ENCODE assay signal across 8 mouse cellular contexts in genomic region chr17:24695326-24696010, GRCm38 (mm10). TPM values are rescaled to one million over a fixed set of nuclear protein-coding genes. Genes with fewer than 3 reads are reported as not detected.
DNase-seq lines count a peak whose midpoint lies in the region; ATAC-seq and TF ChIP-seq lines count a peak whose summit lies in the region.

No protein-coding gene starts in this region.

- peaks cover 39% of the 10 kb centered on the region for H3K4me1 ChIP-seq in embryonic facial prominence, embryonic 10.5 days
- H3K4me1 ChIP-seq in intestine, embryonic 16.5 days (ENCODE audit: control insufficient read depth, insufficient read depth, low read length), result peaks cover 23% of the 10 kb centered on the region
- peaks cover 21% of the 10 kb centered on the region for H3K4me1 ChIP-seq in midbrain, embryonic 14.5 days (ENCODE audit: control insufficient read depth, insufficient read depth, low read length)

- no peak for DNase-seq in left cerebral cortex, adult 2 months (ENCODE audit: extremely low spot score in 1 of 2, low spot score in 2 of 2)
- no peak for DNase-seq in left cerebral cortex, postnatal 36 days (ENCODE audit: low spot score in 2 of 2)
- no peak for DNase-seq in embryonic facial prominence, embryonic 10.5 days (ENCODE audit: low spot score)
- DNase-seq in midbrain, embryonic 14.5 days, result no peak
- no peak for DNase-seq in right cerebral cortex, postnatal 25 days
- DNase-seq in MN1 (ENCODE audit: low spot score), result no peak
- DNase-seq in spleen, adult 12 weeks (ENCODE audit: low spot score), result no peak

- no peaks in the 10 kb centered on the region for H3K9me3 ChIP-seq in embryonic facial prominence, embryonic 10.5 days
- no peaks in the 10 kb centered on the region for H3K9me3 ChIP-seq in intestine, embryonic 16.5 days (ENCODE audit: control insufficient read depth, low read length)
- no peaks in the 10 kb centered on the region for H3K9me3 ChIP-seq in midbrain, embryonic 14.5 days (ENCODE audit: control insufficient read depth, low read length)

- peaks cover 36% of the 10 kb centered on the region for H3K36me3 ChIP-seq in embryonic facial prominence, embryonic 10.5 days (replicated peaks)
- H3K36me3 ChIP-seq in intestine, embryonic 16.5 days (ENCODE audit: control insufficient read depth, insufficient read depth, low read length), result peaks cover 8% of the 10 kb centered on the region; the same call in 1 of the 2 replicates
- H3K36me3 ChIP-seq in midbrain, embryonic 14.5 days (ENCODE audit: control insufficient read depth, insufficient read depth, low read length), result peaks cover 29% of the 10 kb centered on the region

- peak overlapping the region; percentile 90 for H3K9ac ChIP-seq in intestine, embryonic 16.5 days (ENCODE audit: low read depth, low read length)
- H3K9ac ChIP-seq in midbrain, embryonic 14.5 days (replicated peaks; ENCODE audit: low read length), result peak overlapping the region; percentile 76

- WGBS in embryonic facial prominence, embryonic 10.5 days, result 7% methylated on average over 51 of the region's 51 CpGs
- WGBS in intestine, embryonic 16.5 days, result 5% methylated on average over 49 of the region's 51 CpGs
- whole genome bisulfite sequencing in midbrain, embryonic 14.5 days, result 7% methylated on average over 51 of the region's 51 CpGs

- intact Hi-C loops in left cerebral cortex, adult 2 months (cut with DNase I), result no loop called here
- intact Hi-C loops in left cerebral cortex, postnatal 36 days (cut with DNase I), result no loop called here

- no peak for TF ChIP-seq CTCF in left cerebral cortex, adult 2 months (IDR thresholded peaks at IDR 0.05)

- peaks cover 16% of the 10 kb centered on the region for H3K27me3 ChIP-seq in embryonic facial prominence, embryonic 10.5 days (replicated peaks; ENCODE audit: low read depth, poor library complexity, severe bottlenecking)
- peaks cover 2% of the 10 kb centered on the region for H3K27me3 ChIP-seq in intestine, embryonic 16.5 days (replicated peaks; ENCODE audit: control insufficient read depth, insufficient read depth, low read length)
- H3K27me3 ChIP-seq in midbrain, embryonic 14.5 days (ENCODE audit: control insufficient read depth, insufficient read depth, low read length), result peaks cover 4% of the 10 kb centered on the region; the same call in 1 of the 2 replicates

- peak overlapping the region; percentile 55 for H3K4me3 ChIP-seq in left cerebral cortex, adult 2 months
- peak overlapping the region; percentile 91 for H3K4me3 ChIP-seq in embryonic facial prominence, embryonic 10.5 days
- peak overlapping the region; percentile 84 for H3K4me3 ChIP-seq in intestine, embryonic 16.5 days (ENCODE audit: low read length)
- peak overlapping the region; percentile 73 for H3K4me3 ChIP-seq in midbrain, embryonic 14.5 days (replicated peaks; ENCODE audit: low read depth, low read length)

- H3K27ac ChIP-seq in left cerebral cortex, adult 2 months, result peak overlapping the region; percentile 83
- H3K27ac ChIP-seq in embryonic facial prominence, embryonic 10.5 days (replicated peaks), result peak overlapping the region; percentile 93
- peak overlapping the region; percentile 90 for H3K27ac ChIP-seq in intestine, embryonic 16.5 days (ENCODE audit: low read length)
- H3K27ac ChIP-seq in midbrain, embryonic 14.5 days (replicated peaks; ENCODE audit: low read depth, low read length), result peak overlapping the region; percentile 92

- H3K4me2 ChIP-seq in intestine, embryonic 16.5 days (ENCODE audit: low read depth, low read length), result peak overlapping the region; percentile 68
- peak overlapping the region; percentile 77 for H3K4me2 ChIP-seq in midbrain, embryonic 14.5 days (ENCODE audit: low read length)

- ATAC-seq in intestine, embryonic 16.5 days, result peak; percentile 14
- ATAC-seq in midbrain, embryonic 14.5 days (ENCODE audit: low FRiP score, low TSS enrichment), result peak; percentile 38

RNA-seq across cellular contexts. Expression of gene Gfer, which starts 0.5 kb away (rescaled TPM):
- total RNA-seq in left cerebral cortex, adult 2 months (2021), result 10 to 100 TPM; 20.0 to 23.2 TPM
- total RNA-seq in left cerebral cortex, postnatal 36 days (2021), result 10 to 100 TPM; 18.2 TPM
- 48.9 and 52.3 TPM in 2 replicates for polyA plus RNA-seq in embryonic facial prominence, embryonic 10.5 days (2016; fragmentation: Nextera tagmentation; extraction: Ambion mirVana)
- 47.3 and 48.5 TPM in 2 replicates for polyA plus RNA-seq in intestine, embryonic 16.5 days (2015; fragmentation: Nextera tagmentation; extraction: Ambion mirVana)
- 35.9 and 38.3 TPM in 2 replicates for polyA plus RNA-seq in midbrain, embryonic 14.5 days (2014; fragmentation: Nextera tagmentation; extraction: Ambion mirVana)

RNA-seq across cellular contexts. Expression of gene Noxo1, which starts 0.6 kb away (rescaled TPM):
- 1 to 10 TPM; 3.2 to 3.9 TPM for total RNA-seq in left cerebral cortex, adult 2 months (2021)
- total RNA-seq in left cerebral cortex, postnatal 36 days (2021), result 1 to 10 TPM; 2.1 to 2.9 TPM
- 0.72 and 1.9 TPM in 2 replicates for polyA plus RNA-seq in embryonic facial prominence, embryonic 10.5 days (2016; fragmentation: Nextera tagmentation; extraction: Ambion mirVana)
- polyA plus RNA-seq in intestine, embryonic 16.5 days (2015; fragmentation: Nextera tagmentation; extraction: Ambion mirVana), result 17.7 and 19.0 TPM in 2 replicates
- polyA plus RNA-seq in midbrain, embryonic 14.5 days (2014; fragmentation: Nextera tagmentation; extraction: Ambion mirVana), result 1.8 and 1.9 TPM in 2 replicates

RNA-seq across cellular contexts. Expression of gene Syngr3, which starts 5.7 kb away (rescaled TPM):
- 100 to 1,000 TPM; 177 to 188 TPM for total RNA-seq in left cerebral cortex, adult 2 months (2021)
- total RNA-seq in left cerebral cortex, postnatal 36 days (2021), result 100 to 1,000 TPM; 179 to 200 TPM
- 6.0 and 8.1 TPM in 2 replicates for polyA plus RNA-seq in embryonic facial prominence, embryonic 10.5 days (2016; fragmentation: Nextera tagmentation; extraction: Ambion mirVana)
- polyA plus RNA-seq in intestine, embryonic 16.5 days (2015; fragmentation: Nextera tagmentation; extraction: Ambion mirVana), result 6.0 and 6.9 TPM in 2 replicates
- 147 and 169 TPM in 2 replicates for polyA plus RNA-seq in midbrain, embryonic 14.5 days (2014; fragmentation: Nextera tagmentation; extraction: Ambion mirVana)

RNA-seq across cellular contexts. Expression of gene Tbl3, which starts 12.0 kb away (rescaled TPM):
- 10 to 100 TPM; 24.7 to 26.4 TPM for total RNA-seq in left cerebral cortex, adult 2 months (2021)
- total RNA-seq in left cerebral cortex, postnatal 36 days (2021), result 10 to 100 TPM; 26.9 to 29.6 TPM
- polyA plus RNA-seq in embryonic facial prominence, embryonic 10.5 days (2016; fragmentation: Nextera tagmentation; extraction: Ambion mirVana), result 152 and 162 TPM in 2 replicates
- 63.5 and 68.4 TPM in 2 replicates for polyA plus RNA-seq in intestine, embryonic 16.5 days (2015; fragmentation: Nextera tagmentation; extraction: Ambion mirVana)
- 68.0 and 73.0 TPM in 2 replicates for polyA plus RNA-seq in midbrain, embryonic 14.5 days (2014; fragmentation: Nextera tagmentation; extraction: Ambion mirVana)

RNA-seq across cellular contexts. Expression of gene Rnf151, which starts 22.4 kb away (rescaled TPM):
- total RNA-seq in left cerebral cortex, adult 2 months (2021), result 1 to 10 TPM in 1 of 2 experiments, not detected in 1; 1.1 TPM
- total RNA-seq in left cerebral cortex, postnatal 36 days (2021), result not detected
- polyA plus RNA-seq in embryonic facial prominence, embryonic 10.5 days (2016; fragmentation: Nextera tagmentation; extraction: Ambion mirVana), result 0.13 and 0.29 TPM in 2 replicates
- polyA plus RNA-seq in intestine, embryonic 16.5 days (2015; fragmentation: Nextera tagmentation; extraction: Ambion mirVana), result 0.15 TPM in 1 of 2 replicates, not detected in the other
- polyA plus RNA-seq in midbrain, embryonic 14.5 days (2014; fragmentation: Nextera tagmentation; extraction: Ambion mirVana), result 0.32 TPM in 1 of 2 replicates, not detected in the other

Comparison
In these comparisons a context has a peak if more than half of its experiments do, and no peak if none do; other contexts are left out.
1. RNA of gene Syngr3, which starts 5.7 kb away (polyA plus RNA-seq): 147 to 169 TPM in midbrain, embryonic 14.5 days; 6.0 to 8.1 TPM in embryonic facial prominence, embryonic 10.5 days and 6.0 to 6.9 TPM in intestine, embryonic 16.5 days; every median in the first group is over 10 times any median in the second.
2. Peak in every context shown above with its lines, with median percentiles within 50 percentile points of each other: H3K27ac ChIP-seq and H3K4me3 ChIP-seq.